Mouse (Mus musculus) cerebellum, adult 2 months (tissue): ENCODE data around the gene Gm20741.

Experiments
- CTCF ChIP-seq: fragments of 200-500 bp; IDR thresholded peaks from 2 replicates; pipeline ENCODE4 v1.5.1; 2011; ENCODE audit warnings: low read depth, mild to moderate bottlenecking, control low read depth, low read length, moderate library complexity, borderline replicate concordance; ENCODE audit not compliant: insufficient read depth
- POLR2A ChIP-seq: fragments of 200-500 bp; IDR thresholded peaks from 2 replicates; pipeline ENCODE4 v1.6.1; 2011; ENCODE audit warnings: low read length, control low read depth, borderline replicate concordance; ENCODE audit not compliant: insufficient read depth

GRCm38 (mm10) chr16:88826095-88826652, 14.2 kb upstream of the Gm20741 start, which contains the start of gene Krtap14:
- TF ChIP-seq CTCF (no peak), POLR2A (no peak)
